Mouse (Mus musculus) embryonic fibroblast, embryonic 13.5 days (primary cell): ENCODE measurements around the gene Shank1. TPM values are rescaled to one million over a fixed set of nuclear protein-coding genes. Genes with fewer than 3 reads are reported as not detected.
"Not testable (repeated sequence)": the region's sequence is repeated elsewhere in the genome, so short reads cannot be mapped to it uniquely, and the experiment has no call there.

Experiments
- H3K27ac ChIP-seq: 2 replicates; pipeline ENCODE4 v1.5.1; 2012; ENCODE audit warnings: low read length, control low read depth, inconsistent platforms; ENCODE audit not compliant: insufficient read depth
- H3K4me1 ChIP-seq: 2 replicates; pipeline ENCODE4 v1.6.1; 2011; ENCODE audit warnings: low read length; ENCODE audit not compliant: control insufficient read depth, insufficient read depth
- H3K4me3 ChIP-seq: 2 replicates; pipeline ENCODE4 v1.5.1; 2011; ENCODE audit warnings: mild to moderate bottlenecking, control low read depth, low read length; ENCODE audit not compliant: insufficient read depth
- CTCF ChIP-seq: IDR thresholded peaks from 2 replicates; pipeline ENCODE4 v1.5.1; 2011; ENCODE audit warnings: mild to moderate bottlenecking, control low read depth, low read length, moderate library complexity, borderline replicate concordance; ENCODE audit not compliant: insufficient read depth
- POLR2A ChIP-seq: IDR thresholded peaks from 2 replicates; pipeline ENCODE4 v1.6.1; 2011; ENCODE audit warnings: low read depth, mild to moderate bottlenecking, control low read depth, low read length, moderate library complexity
- polyA plus RNA-seq: library from polyadenylated mRNA; stranded (reverse); fragments of >200 nt; gene quantifications from 2 replicates; pipeline ENCODE4 v1.2.4, GENCODE M21; 2011; ENCODE audit warnings: low read depth; ENCODE audit not compliant: missing spikeins, insufficient read length

The Shank1 gene
- polyA plus RNA-seq, 1 experiment = 2.6 TPM

DNA sequence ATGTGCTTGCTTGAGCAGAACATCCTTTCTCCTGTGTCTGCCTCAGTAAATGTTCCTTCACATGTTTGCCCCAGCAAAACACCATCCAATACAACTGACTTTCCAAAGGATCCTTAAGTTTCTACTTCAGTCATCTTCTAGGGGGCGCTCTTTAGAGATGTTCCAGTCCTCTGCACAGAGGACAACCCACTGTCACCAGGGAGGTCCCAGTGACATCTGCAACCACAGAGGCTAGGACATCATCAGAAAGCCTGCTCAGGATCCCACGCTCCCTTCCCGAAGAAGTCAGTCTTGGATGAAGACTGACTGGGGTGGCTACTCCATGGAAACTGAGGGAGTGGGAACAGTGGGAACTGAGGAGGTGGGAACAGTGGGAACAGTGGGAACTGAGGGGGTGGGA lies 34.5 kb upstream of the Shank1 start:
- H3K4me3 ChIP-seq = no peak overlapping the region
- TF ChIP-seq POLR2A (no peak), CTCF (no peak)
- no peaks in the 10 kb centered on the region for H3K4me1 ChIP-seq
- no peak overlapping the region for H3K27ac ChIP-seq

GRCm38 (mm10) chr7:44276461-44277249 lies 33.4 kb upstream of the Shank1 start:
- no peaks in the 10 kb centered on the region for H3K4me1 ChIP-seq
- TF ChIP-seq POLR2A (no peak), CTCF (no peak)
- no peak overlapping the region for H3K4me3 ChIP-seq
- H3K27ac ChIP-seq = no peak overlapping the region

DNA sequence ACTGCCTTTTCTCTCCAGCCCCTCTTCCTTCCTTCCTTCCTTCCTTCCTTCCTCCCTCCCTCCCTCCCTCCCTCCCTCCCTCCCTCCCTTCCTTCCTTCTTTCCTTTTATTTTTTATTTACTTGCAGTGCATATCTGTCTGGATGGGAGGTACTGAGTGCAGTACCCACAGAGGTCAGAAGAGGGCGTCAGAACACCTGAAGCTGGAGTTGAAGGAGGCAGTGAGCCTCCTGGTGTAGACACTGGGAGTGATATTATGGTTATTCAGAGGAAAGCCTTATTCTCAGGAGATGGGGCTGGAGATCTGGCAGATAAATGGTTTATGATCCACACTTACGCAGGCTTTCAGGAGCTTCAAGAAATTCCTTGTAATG lies 32.8 kb upstream of the Shank1 start:
- Histone ChIP-seq H3K4me1 (no peaks in the 10 kb centered on the region), H3K27ac (no peak overlapping the region), H3K4me3 (no peak overlapping the region)
- 0 out of 2 replicates have a peak, but pooled peaks have one; percentile 8 for TF ChIP-seq CTCF
- TF ChIP-seq POLR2A = no peak

DNA sequence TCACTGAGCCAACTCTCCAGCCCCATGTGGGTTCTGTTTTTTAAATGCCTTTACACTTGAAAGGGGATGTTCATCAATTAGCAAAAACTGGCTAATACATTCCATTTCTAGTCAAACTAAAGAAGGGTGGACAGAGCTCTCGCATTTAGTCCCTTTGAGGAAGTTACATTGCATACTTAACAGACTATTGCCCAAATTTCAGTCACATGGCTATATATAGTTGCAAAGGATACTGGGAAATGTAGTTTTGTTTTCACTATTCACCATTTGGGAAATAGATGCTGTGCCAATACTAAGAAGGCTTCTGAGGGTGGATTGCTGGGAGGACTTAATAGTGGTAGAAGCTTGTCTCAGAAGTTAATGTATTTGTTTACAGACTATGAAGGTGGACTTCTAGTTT lies 29.1 kb upstream of the Shank1 start:
- H3K4me3 ChIP-seq = no peak overlapping the region
- H3K27ac ChIP-seq = no peak overlapping the region
- no peak for TF ChIP-seq CTCF
- H3K4me1 ChIP-seq = no peaks in the 10 kb centered on the region

DNA sequence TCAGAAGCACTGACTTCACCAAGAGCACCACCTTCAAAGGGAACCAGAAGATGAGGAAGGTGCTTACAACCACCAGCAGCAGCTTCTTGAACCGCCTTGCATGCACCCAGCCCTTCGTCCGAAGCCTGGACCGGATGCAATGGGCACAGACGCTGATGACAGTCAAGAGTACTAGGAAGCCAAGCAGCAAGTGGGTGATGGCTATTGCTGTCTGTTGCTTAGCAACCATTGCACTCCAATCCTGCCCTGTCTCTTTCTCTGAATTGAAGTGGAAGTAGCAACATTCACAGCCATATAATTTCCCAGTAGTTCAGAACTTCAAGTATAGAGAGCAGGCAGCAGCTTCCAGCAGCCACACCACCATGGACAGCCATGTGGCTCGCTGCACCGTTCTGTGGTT lies 28.5 kb upstream of the Shank1 start:
- no peak for TF ChIP-seq CTCF
- no peak for TF ChIP-seq POLR2A
- Histone ChIP-seq H3K27ac (no peak overlapping the region), H3K4me3 (no peak overlapping the region), H3K4me1 (no peaks in the 10 kb centered on the region)

GRCm38 (mm10) chr7:44287760-44288159 lies 22.3 kb upstream of the Shank1 start:
- TF ChIP-seq CTCF = no peak
- TF ChIP-seq POLR2A = no peak
- Histone ChIP-seq H3K4me1 (no peaks in the 10 kb centered on the region), H3K4me3 (no peak overlapping the region), H3K27ac (no peak overlapping the region)

DNA sequence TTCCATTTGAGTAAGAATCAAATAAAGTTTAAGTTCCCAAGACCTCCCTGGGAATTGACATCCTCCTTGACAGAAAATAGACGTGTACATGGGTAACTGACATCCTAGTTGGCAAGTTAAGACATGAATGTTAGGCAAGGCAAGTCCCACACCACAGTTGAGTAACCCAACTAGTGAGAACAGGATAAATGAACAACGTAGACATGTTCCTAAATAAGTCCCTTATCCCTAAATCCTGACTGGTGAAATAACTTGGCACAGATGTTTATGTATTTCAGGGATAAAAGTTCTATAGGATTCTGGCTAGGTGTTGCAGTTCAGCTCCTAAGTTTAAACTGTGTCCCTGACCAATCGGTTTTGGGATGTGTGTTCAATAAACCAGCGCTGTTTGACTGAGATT lies 19.1 kb upstream of the Shank1 start:
- H3K4me3 ChIP-seq = no peak overlapping the region
- H3K4me1 ChIP-seq = no peaks in the 10 kb centered on the region
- no peak overlapping the region for H3K27ac ChIP-seq
- TF ChIP-seq CTCF (no peak), POLR2A (no peak)

- Histone ChIP-seq H3K4me3 (no peak overlapping the region), H3K27ac (no peak overlapping the region), H3K4me1 (no peaks in the 10 kb centered on the region)
- TF ChIP-seq CTCF (no peak), POLR2A (no peak)
Observed at GRCm38 (mm10) chr7:44291418-44291817, 18.6 kb upstream of the Shank1 start.

DNA sequence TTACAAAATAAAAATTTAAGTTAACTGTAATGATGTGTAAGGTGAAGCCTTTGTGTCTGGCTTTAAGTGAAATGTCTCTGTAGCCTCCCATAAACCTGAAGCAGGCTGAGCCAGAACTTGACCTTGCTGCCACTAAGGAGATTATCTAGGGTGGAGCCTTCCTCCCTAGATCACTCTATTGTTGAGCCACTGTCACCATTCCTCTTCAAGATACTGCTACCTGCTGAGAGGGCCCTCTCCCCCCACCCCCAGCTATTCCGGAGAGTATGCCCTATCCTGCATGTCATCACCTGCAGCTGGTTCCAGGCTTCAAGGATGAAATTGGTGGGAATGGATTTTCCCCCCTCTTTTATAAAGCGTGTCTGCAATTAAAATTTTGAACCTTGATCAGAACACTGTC lies 12.6 kb upstream of the Shank1 start:
- H3K4me3 ChIP-seq, H3K27ac ChIP-seq, H3K4me1 ChIP-seq: not testable (repeated sequence)

DNA sequence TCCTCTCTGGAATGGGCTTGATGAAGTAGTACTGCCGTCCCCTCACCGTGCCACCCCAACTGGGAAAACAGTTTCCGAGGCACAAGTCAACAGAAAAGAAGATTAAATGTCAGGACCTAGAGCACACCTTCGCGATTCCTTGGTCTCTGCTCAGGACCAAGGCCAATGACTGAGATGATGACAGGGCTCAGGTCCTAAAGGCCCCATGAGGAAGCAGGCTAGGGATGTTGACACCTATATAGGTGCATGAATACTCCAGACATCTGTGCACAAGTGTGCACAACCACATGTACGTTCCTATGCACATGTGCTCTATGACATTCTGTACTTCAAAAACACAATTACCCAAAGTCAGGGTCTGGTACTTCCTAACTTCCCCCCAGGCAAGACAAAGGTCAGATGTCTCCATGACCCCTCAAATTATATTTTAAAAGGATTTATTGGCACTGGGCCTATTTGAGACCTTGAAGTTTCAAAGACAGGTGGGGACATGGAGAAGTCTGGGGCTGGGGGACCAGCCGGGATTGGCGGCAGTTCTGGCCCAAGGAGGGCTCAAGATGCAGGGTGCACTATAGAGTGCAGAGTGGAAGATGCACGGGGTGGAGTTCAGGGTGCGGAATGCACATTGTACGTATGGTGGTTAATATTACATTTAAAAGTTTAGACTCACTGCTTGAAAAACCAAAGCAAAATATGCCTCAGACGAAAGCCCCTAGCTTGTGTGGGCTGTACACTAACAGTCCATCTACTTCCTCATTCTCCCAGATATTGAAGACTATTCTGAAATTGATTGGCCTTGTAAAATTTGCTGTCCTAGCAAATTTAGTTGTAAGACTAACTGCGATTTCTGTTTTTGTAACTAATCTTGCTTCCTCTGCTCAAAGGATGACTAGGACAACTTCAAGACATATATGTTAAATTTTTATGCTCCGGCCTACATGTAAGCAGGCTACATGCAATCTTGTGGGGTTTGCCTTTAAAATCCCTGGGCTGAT lies 6.4 kb upstream of the Shank1 start:
- no peaks in the 10 kb centered on the region for H3K4me1 ChIP-seq
- H3K4me3 ChIP-seq = peak overlapping the region; percentile 66
- TF ChIP-seq POLR2A (peak; percentile 12; the same call in 1 of the 2 replicates), CTCF (no peak)
- no peak overlapping the region for H3K27ac ChIP-seq
